Mouse (Mus musculus) heart, adult 2 months (tissue): ENCODE measurements around the gene Trex2. TPM values are rescaled to one million over a fixed set of nuclear protein-coding genes. Genes with fewer than 3 reads are reported as not detected.

ENCODE experiments used
- DNase-seq, 2 experiments: peaks; one replicate each; pipeline ENCODE4 v3.0.0; 2021
- H3K27ac ChIP-seq: fragments of 200-600 bp; 2 replicates; pipeline ENCODE4 v1.8.1; 2022
- H3K27me3 ChIP-seq: fragments of 200-500 bp; 2 replicates; pipeline ENCODE4 v1.6.1; 2012; ENCODE audit warnings: mild to moderate bottlenecking, low read length, inconsistent platforms, mixed read lengths; ENCODE audit not compliant: control insufficient read depth, insufficient read depth
- H3K36me3 ChIP-seq: fragments of 200-500 bp; 2 replicates; pipeline ENCODE4 v1.6.1; 2012; ENCODE audit warnings: low read length, inconsistent platforms; ENCODE audit not compliant: control insufficient read depth, insufficient read depth
- H3K4me1 ChIP-seq: fragments of 200-500 bp; 2 replicates; pipeline ENCODE4 v1.6.1; 2011; ENCODE audit warnings: low read length; ENCODE audit not compliant: control insufficient read depth, insufficient read depth
- H3K4me3 ChIP-seq: fragments of 200-600 bp; 2 replicates; pipeline ENCODE4 v1.8.1; 2022
- H3K79me2 ChIP-seq: fragments of 200-500 bp; replicated peaks from 2 replicates; pipeline ENCODE4 v1.6.1; 2012; ENCODE audit warnings: mild to moderate bottlenecking, inconsistent platforms, low read length, moderate library complexity, mixed read lengths; ENCODE audit not compliant: control insufficient read depth, insufficient read depth
- H3K9ac ChIP-seq: fragments of 200-500 bp; 2 replicates; pipeline ENCODE4 v1.6.1; 2012; ENCODE audit warnings: low read depth, mild to moderate bottlenecking, control low read depth, inconsistent platforms, low read length, mixed read lengths
- POLR2A ChIP-seq: fragments of 200-500 bp; IDR thresholded peaks from 2 replicates; pipeline ENCODE4 v1.6.1; 2011; ENCODE audit warnings: mild to moderate bottlenecking, low read depth, low read length, control low read depth; ENCODE audit not compliant: insufficient read depth
- WGBS: fragments of 180-500 bp; shearing (Covaris S2); methylation state at CpG from one replicate; pipeline ENCODE4 v1.1.7; 2018; 5-methylcytosine and 5-hydroxymethylcytosine counted together
- intact Hi-C: fragments of 180-260 bp; cut with DNase I; formaldehyde crosslinking; loops from one replicate; pipeline ENCODE4 v1.15.1; 2025
- polyA plus RNA-seq: library from polyadenylated mRNA; depleted of rRNA; stranded (reverse); fragments of >200 nt; gene quantifications from 2 replicates; pipeline ENCODE4 v1.2.3, GENCODE M21; 2012; rRNA removed
- total RNA-seq, 2 experiments: library from RNA; stranded (reverse); gene quantifications; 2 replicates each; pipeline ENCODE4 v1.2.3; 2021

Trex2 gene
- total and polyA plus RNA-seq, 3 experiments, result not detected

GRCm38 (mm10) chrX:73384419-73384818 is 50.7 kb downstream of the Trex2 start:
- H3K79me2 ChIP-seq, result no peaks in the 10 kb centered on the region
- no peak for TF ChIP-seq POLR2A
- no peak overlapping the region for H3K27ac ChIP-seq
- WGBS, result 52% methylated on average over 6 of the region's 6 CpGs
- H3K36me3 ChIP-seq, result no peaks in the 10 kb centered on the region
- intact Hi-C loops, result no loop called here
- H3K4me3 ChIP-seq, result no peak overlapping the region
- no peaks in the 10 kb centered on the region for H3K4me1 ChIP-seq
- no peak for DNase-seq
- H3K27me3 ChIP-seq, result no peaks in the 10 kb centered on the region
- no peak overlapping the region for H3K9ac ChIP-seq

Other genes starting within 250 kb of the Trex2 start
- under 1 TPM; 0.25 to 0.99 TPM for gene Xlr3b, start 243.1 kb downstream of the Trex2 start, total RNA-seq
- 0.35 and 0.59 TPM in 2 replicates for gene Xlr3b, start 243.1 kb downstream of the Trex2 start, polyA plus RNA-seq
- 1 to 10 TPM in 1 of 2 experiments, under 1 TPM in 1; 0.32 to 1.9 TPM for gene Xlr4b, start 221.0 kb downstream of the Trex2 start, total RNA-seq
- 0.20 and 0.29 TPM in 2 replicates for gene Xlr4b, start 221.0 kb downstream of the Trex2 start, polyA plus RNA-seq
- 1 to 10 TPM; 6.0 to 6.9 TPM for gene F8a, start 207.1 kb downstream of the Trex2 start, total RNA-seq
- 5.1 and 5.9 TPM in 2 replicates for gene F8a, start 207.1 kb downstream of the Trex2 start, polyA plus RNA-seq
- gene Xlr4c, start 192.2 kb downstream of the Trex2 start, total RNA-seq, result not detected
- gene Xlr4c, start 192.2 kb downstream of the Trex2 start, polyA plus RNA-seq, result not detected in 2 replicates
- gene Xlr3c, start 170.0 kb downstream of the Trex2 start, total RNA-seq, result not detected
- not detected in 2 replicates for gene Xlr3c, start 170.0 kb downstream of the Trex2 start, polyA plus RNA-seq
- not detected for gene Xlr5a, start 142.4 kb downstream of the Trex2 start, total RNA-seq
- gene Xlr5a, start 142.4 kb downstream of the Trex2 start, polyA plus RNA-seq, result not detected in 2 replicates
- not detected for gene Xlr5c, start 142.4 kb downstream of the Trex2 start, total RNA-seq
- gene Xlr5c, start 142.4 kb downstream of the Trex2 start, polyA plus RNA-seq, result not detected in 2 replicates
- gene Gm45015, start 98.5 kb downstream of the Trex2 start, total RNA-seq, result not detected
- not detected in 2 replicates for gene Gm45015, start 98.5 kb downstream of the Trex2 start, polyA plus RNA-seq
- 1 to 10 TPM; 4.8 to 6.2 TPM for gene Zfp275, start 92.7 kb downstream of the Trex2 start, total RNA-seq
- gene Zfp275, start 92.7 kb downstream of the Trex2 start, polyA plus RNA-seq, result 7.5 and 11.2 TPM in 2 replicates
- not detected for gene Gm18336, start 36.6 kb downstream of the Trex2 start, total RNA-seq
- not detected in 2 replicates for gene Gm18336, start 36.6 kb downstream of the Trex2 start, polyA plus RNA-seq
- not detected for gene Zfp92, start 24.2 kb downstream of the Trex2 start, total RNA-seq
- not detected in 2 replicates for gene Zfp92, start 24.2 kb downstream of the Trex2 start, polyA plus RNA-seq
- gene Haus7, start 23.7 kb upstream of the Trex2 start, total RNA-seq, result 1 to 10 TPM; 4.3 to 5.5 TPM
- 6.0 and 8.9 TPM in 2 replicates for gene Haus7, start 23.7 kb upstream of the Trex2 start, polyA plus RNA-seq
- 100 to 1,000 TPM; 190 to 202 TPM for gene Bgn, start 48.3 kb upstream of the Trex2 start, total RNA-seq
- gene Bgn, start 48.3 kb upstream of the Trex2 start, polyA plus RNA-seq, result 378 and 439 TPM in 2 replicates
- under 1 TPM in 1 of 2 experiments, not detected in 1; 0.14 TPM for gene Atp2b3, start 67.7 kb upstream of the Trex2 start, total RNA-seq
- 0.09 and 0.12 TPM in 2 replicates for gene Atp2b3, start 67.7 kb upstream of the Trex2 start, polyA plus RNA-seq
- not detected for gene Dusp9, start 204.1 kb upstream of the Trex2 start, total RNA-seq
- 0.04 TPM in 1 of 2 replicates, not detected in the other for gene Dusp9, start 204.1 kb upstream of the Trex2 start, polyA plus RNA-seq
- gene Pnck, start 224.8 kb upstream of the Trex2 start, total RNA-seq, result 1 to 10 TPM; 6.5 to 8.0 TPM
- 15.8 and 20.4 TPM in 2 replicates for gene Pnck, start 224.8 kb upstream of the Trex2 start, polyA plus RNA-seq
- gene Slc6a8, start 237.8 kb upstream of the Trex2 start, total RNA-seq, result 100 to 1,000 TPM; 155 to 179 TPM
- 155 and 205 TPM in 2 replicates for gene Slc6a8, start 237.8 kb upstream of the Trex2 start, polyA plus RNA-seq